Mouse (Mus musculus): ENCODE data around the gene Nlgn1.

DNA sequence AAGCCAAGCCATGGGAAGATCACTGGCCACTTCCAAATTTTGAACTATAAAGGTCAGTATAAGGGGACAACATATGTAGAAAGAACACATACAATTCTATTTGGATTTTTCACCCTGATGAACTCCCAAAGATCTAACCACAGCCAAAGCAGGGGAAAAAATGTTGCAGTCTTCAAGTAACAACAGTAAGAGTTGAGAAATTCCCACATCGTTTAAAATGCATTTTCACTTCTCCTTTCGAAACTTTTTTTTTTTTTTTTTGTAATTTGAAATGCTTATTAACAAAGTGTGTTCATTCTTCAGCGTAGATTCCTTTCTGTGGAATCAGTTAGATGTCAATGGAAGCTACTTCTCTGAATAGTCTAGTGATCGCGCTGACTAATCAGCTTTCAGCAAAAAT lies 610.8 kb downstream of the Nlgn1 start:
- TF ChIP-seq TAL1 (IDR thresholded peaks at IDR 0.05; ENCODE audit: low read length), result no peak
- no peak for TF ChIP-seq GATA1 (IDR thresholded peaks at IDR 0.05; ENCODE audit: low read length)
